Mouse (Mus musculus) liver, adult 2 months (tissue): Measurements from ENCODE around the gene Psmf1. TPM values are rescaled to one million over a fixed set of nuclear protein-coding genes. Genes with fewer than 3 reads are reported as not detected.
A peak's percentile ranks its signal among the peaks of the same experiment; 100 is the strongest.

Experiments
- DNase-seq: peaks from one replicate; pipeline ENCODE4 v3.0.0-alpha.2; 2011; ENCODE audit warnings: low read depth, low spot score; ENCODE audit errors: extremely low read depth
- H3K27ac ChIP-seq: fragments of 200-500 bp; replicated peaks from 2 replicates; pipeline ENCODE4 v1.5.1; 2012; ENCODE audit warnings: low read depth, mild to moderate bottlenecking, control low read depth, inconsistent platforms, low read length; ENCODE audit not compliant: insufficient read depth
- H3K27me3 ChIP-seq: fragments of 200-500 bp; 2 replicates; pipeline ENCODE4 v1.6.1; 2012; ENCODE audit warnings: mild to moderate bottlenecking, moderate library complexity, low read length, inconsistent platforms; ENCODE audit not compliant: control insufficient read depth, insufficient read depth
- H3K36me3 ChIP-seq: fragments of 200-500 bp; 2 replicates; pipeline ENCODE4 v1.6.1; 2012; ENCODE audit warnings: low read length, inconsistent platforms; ENCODE audit not compliant: control insufficient read depth, insufficient read depth
- H3K4me1 ChIP-seq: fragments of 200-500 bp; 2 replicates; pipeline ENCODE4 v1.6.1; 2011; ENCODE audit warnings: low read length; ENCODE audit not compliant: control insufficient read depth, insufficient read depth
- H3K4me3 ChIP-seq: fragments of 200-500 bp; 2 replicates; pipeline ENCODE4 v1.5.1; 2011; ENCODE audit warnings: low read depth, mild to moderate bottlenecking, control low read depth, low read length, moderate library complexity; ENCODE audit not compliant: insufficient read depth
- H3K79me2 ChIP-seq: fragments of 200-500 bp; 2 replicates; pipeline ENCODE4 v1.6.1; 2012; ENCODE audit warnings: inconsistent platforms, mild to moderate bottlenecking, low read length, moderate library complexity; ENCODE audit not compliant: control insufficient read depth, insufficient read depth
- H3K9ac ChIP-seq: fragments of 200-500 bp; 2 replicates; pipeline ENCODE4 v1.6.1; 2012; ENCODE audit warnings: low read depth, mild to moderate bottlenecking, control low read depth, inconsistent platforms, low read length
- CTCF ChIP-seq: fragments of 200-500 bp; IDR thresholded peaks from 2 replicates; pipeline ENCODE4 v1.5.1; 2011; ENCODE audit warnings: low read depth, low read length, control low read depth
- POLR2A ChIP-seq: fragments of 200-500 bp; IDR thresholded peaks from 2 replicates; pipeline ENCODE4 v1.6.1; 2011; ENCODE audit warnings: low read length, control low read depth; ENCODE audit not compliant: insufficient read depth; ENCODE audit errors: extremely low read depth
- WGBS: fragments of 180-500 bp; shearing (Covaris S2); methylation state at CpG from one replicate; pipeline ENCODE4 v1.1.7; 2018; 5-methylcytosine and 5-hydroxymethylcytosine counted together
- polyA plus RNA-seq: library from polyadenylated mRNA; depleted of rRNA; stranded (reverse); fragments of >200 nt; gene quantifications from 2 replicates; pipeline ENCODE4 v1.2.3, GENCODE M21; 2012
- total RNA-seq: library from RNA; depleted of rRNA; stranded (reverse); fragments of >200 nt; gene quantifications from 2 replicates; pipeline ENCODE4 v1.2.3, GENCODE M21; 2014

The Psmf1 gene
- total and polyA plus RNA-seq, 2 experiments, result 7.5 to 46.0 TPM

- Histone ChIP-seq H3K79me2 (no peaks in the 10 kb centered on the region), H3K27me3 (peaks cover 10% of the 10 kb centered on the region; the same call in 1 of the 2 replicates), H3K4me1 (0 out of 2 replicates have a peak, but pooled peaks cover 5% of the 10 kb centered on the region), H3K4me3 (peak within 1 kb of the TSS; percentile 51; the same call in 1 of the 2 replicates), H3K36me3 (no peaks in the 10 kb centered on the region), H3K27ac (no peak within 1 kb of the TSS), H3K9ac (peak within 1 kb of the TSS; percentile 55)
- DNase-seq, result no peak
- WGBS, result 24% methylated on average over 25 of the region's 25 CpGs
- TF ChIP-seq POLR2A, result no peak
- no peak for TF ChIP-seq CTCF
These were observed 42.5 kb downstream of the Psmf1 start, which contains the start of gene Tmem74b for GRCm38 (mm10) chr2:151701231-151702145. Gene Tmem74b, plus strand, starts transcription at chr2:151702008.

DNA sequence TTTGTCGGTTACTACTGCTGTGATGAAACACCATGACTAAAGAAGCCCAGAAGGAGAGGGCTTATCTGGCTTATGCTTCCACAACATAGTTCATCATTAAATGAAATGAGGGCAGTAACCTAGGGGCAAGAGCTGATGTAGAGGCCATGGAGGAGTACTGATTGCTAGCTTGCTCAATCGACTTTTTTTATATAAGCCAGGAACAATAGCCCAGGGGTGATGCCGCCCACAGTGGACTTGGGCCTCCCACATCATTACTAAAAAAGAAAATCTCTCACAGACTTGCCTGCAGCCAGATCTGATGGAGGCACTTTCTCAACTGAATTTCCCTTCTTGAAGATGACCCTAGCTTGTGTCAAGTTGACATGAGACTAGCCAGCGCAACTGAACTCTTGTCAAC, 61.0 kb downstream of the Psmf1 start:
- H3K27ac ChIP-seq, result no peak overlapping the region
- H3K36me3 ChIP-seq, result no peaks in the 10 kb centered on the region
- no peaks in the 10 kb centered on the region for H3K4me1 ChIP-seq
- H3K4me3 ChIP-seq, result no peak overlapping the region
- 86% methylated on average over 4 of the region's 4 CpGs for WGBS
- TF ChIP-seq CTCF (no peak), POLR2A (no peak)
- H3K79me2 ChIP-seq, result no peaks in the 10 kb centered on the region
- no peak overlapping the region for H3K9ac ChIP-seq
- no peaks in the 10 kb centered on the region for H3K27me3 ChIP-seq
- no peak for DNase-seq

GRCm38 (mm10) chr2:151682357-151682756, 61.6 kb downstream of the Psmf1 start:
- H3K4me1 ChIP-seq, result no peaks in the 10 kb centered on the region

GRCm38 (mm10) chr2:151676234-151676633, 67.8 kb downstream of the Psmf1 start:
- no peaks in the 10 kb centered on the region for H3K79me2 ChIP-seq
- H3K4me1 ChIP-seq, result no peaks in the 10 kb centered on the region
- WGBS, result 61% methylated on average over 2 of the region's 2 CpGs
- no peak overlapping the region for H3K27ac ChIP-seq
- H3K4me3 ChIP-seq, result no peak overlapping the region
- no peak for DNase-seq
- H3K36me3 ChIP-seq, result no peaks in the 10 kb centered on the region
- no peaks in the 10 kb centered on the region for H3K27me3 ChIP-seq
- TF ChIP-seq CTCF (no peak), POLR2A (no peak)
- H3K9ac ChIP-seq, result no peak overlapping the region

More at GRCm38 (mm10) chr2:151682357-151682756, 61.6 kb downstream of the Psmf1 start:
- Histone ChIP-seq H3K27ac (no peak overlapping the region), H3K4me3 (no peak overlapping the region), H3K27me3 (no peaks in the 10 kb centered on the region), H3K79me2 (no peaks in the 10 kb centered on the region), H3K9ac (no peak overlapping the region), H3K36me3 (no peaks in the 10 kb centered on the region)
- 58% methylated on average over 3 of the region's 3 CpGs for WGBS
- peak; percentile 16 for DNase-seq
- peak; percentile 59 for TF ChIP-seq CTCF
- no peak for TF ChIP-seq POLR2A

DNA sequence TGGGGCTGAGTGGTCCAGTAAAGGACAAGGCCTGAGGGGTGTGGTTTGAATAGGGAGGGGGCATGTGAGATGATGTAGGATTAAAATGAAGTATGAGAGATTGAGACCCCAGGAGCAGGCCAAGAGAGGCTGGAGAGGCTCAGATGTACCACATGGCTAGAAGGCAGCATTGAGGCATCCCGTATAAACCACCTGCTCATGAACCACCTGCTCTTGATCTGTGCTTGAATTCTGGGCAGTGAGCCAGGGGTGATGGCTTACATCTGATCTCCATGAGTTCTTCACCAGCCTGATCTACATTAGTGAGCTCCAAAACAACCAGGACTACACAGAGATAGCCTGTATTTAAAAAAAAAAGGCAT, 73.0 kb downstream of the Psmf1 start:
- Histone ChIP-seq H3K9ac (no peak overlapping the region), H3K4me1 (no peaks in the 10 kb centered on the region), H3K27ac (no peak overlapping the region), H3K36me3 (no peaks in the 10 kb centered on the region), H3K4me3 (no peak overlapping the region), H3K79me2 (no peaks in the 10 kb centered on the region), H3K27me3 (no peaks in the 10 kb centered on the region)
- TF ChIP-seq CTCF, result no peak
- no peak for TF ChIP-seq POLR2A
- 77% methylated on average over 1 of the region's 1 CpGs for WGBS
- no peak for DNase-seq
